In the genomic region with DNA sequence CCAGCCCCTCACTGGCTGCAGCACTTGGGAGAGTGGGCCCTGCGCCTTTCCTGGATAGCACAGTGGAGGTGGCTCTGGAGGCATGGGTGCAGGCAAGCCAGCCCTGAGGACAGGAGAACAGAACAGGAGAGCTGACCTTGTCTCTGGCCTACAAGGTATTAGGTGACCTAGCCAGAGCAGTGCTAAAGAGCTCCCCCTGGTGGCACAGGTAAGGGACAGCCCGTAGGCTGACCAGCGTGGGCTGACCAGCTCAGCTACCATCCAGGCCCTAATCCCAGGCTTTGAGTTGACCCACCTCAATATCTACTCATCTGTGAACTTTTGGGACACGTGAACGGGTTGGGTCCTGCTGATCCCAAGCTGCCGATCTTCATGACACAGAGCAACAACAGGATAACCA, we compare ENCODE assay signal across 9 mouse cellular contexts.
DNase-seq lines count a peak whose midpoint lies in the region; ATAC-seq and TF ChIP-seq lines count a peak whose summit lies in the region.
"Had no signal": no experiment of that assay in that cellular context is flagged by ENCODE, and none has a peak within 500 bp of the region (broad histone marks: within the 10 kb centered on the region; RNA-seq: fewer than 3 reads in every experiment).

No protein-coding gene starts in this region.

- peak; percentile 73 for TF ChIP-seq CTCF in layer of hippocampus, adult 2 months (conservative IDR thresholded peaks at IDR 0.05)
- peak; percentile 77 for TF ChIP-seq CTCF in stomach, postnatal 0 days (IDR thresholded peaks at IDR 0.05; ENCODE audit: low read depth)

- intact Hi-C loops in heart, postnatal 10 days (cut with DNase I) = loop anchor here (5.0 kb wide), 1 partner anchor 239 kb away; no protein-coding TSS in a partner anchor
- intact Hi-C loops in gastrocnemius, postnatal 36 days (cut with DNase I) = no loop called here

- no peak overlapping the region for H3K4me2 ChIP-seq in liver, embryonic 16.5 days (ENCODE audit: low read depth, low read length)
- H3K4me2 ChIP-seq in stomach, postnatal 0 days (replicated peaks; ENCODE audit: low read depth) = no peak overlapping the region
- H3K4me2 ChIP-seq: embryonic facial prominence, embryonic 15.5 days had no signal

- no peaks in the 10 kb centered on the region for H3K4me1 ChIP-seq in liver, embryonic 16.5 days (ENCODE audit: control insufficient read depth, low read depth, low read length)
- no peaks in the 10 kb centered on the region for H3K4me1 ChIP-seq in stomach, postnatal 0 days (replicated peaks; ENCODE audit: control insufficient read depth, insufficient read depth)

- no peak for TF ChIP-seq EP300 in stomach, postnatal 0 days (optimal IDR thresholded peaks at IDR 0.05)

- H3K36me3 ChIP-seq in liver, embryonic 16.5 days (ENCODE audit: control insufficient read depth, insufficient read depth) = no peaks in the 10 kb centered on the region
- H3K36me3 ChIP-seq in stomach, postnatal 0 days (ENCODE audit: control insufficient read depth, insufficient read depth, low read length) = no peaks in the 10 kb centered on the region
- H3K36me3 ChIP-seq: embryonic facial prominence, embryonic 15.5 days had no signal

- H3K9ac ChIP-seq in liver, embryonic 16.5 days (ENCODE audit: low read depth, low read length) = no peak overlapping the region
- no peak overlapping the region for H3K9ac ChIP-seq in stomach, postnatal 0 days (ENCODE audit: low read length)
- H3K9ac ChIP-seq: embryonic facial prominence, embryonic 15.5 days had no signal

- 56% methylated on average over 6 of the region's 6 CpGs for WGBS in liver, embryonic 16.5 days (ENCODE audit: insufficient replicate concordance)
- WGBS in stomach, postnatal 0 days = 62% methylated on average over 6 of the region's 6 CpGs

- no peaks in the 10 kb centered on the region for H3K9me3 ChIP-seq in liver, embryonic 16.5 days (replicated peaks; ENCODE audit: control insufficient read depth, low read length)
- no peaks in the 10 kb centered on the region for H3K9me3 ChIP-seq in stomach, postnatal 0 days (ENCODE audit: control insufficient read depth, low read length)
- H3K9me3 ChIP-seq: embryonic facial prominence, embryonic 15.5 days had no signal

- H3K27me3 ChIP-seq in liver, embryonic 16.5 days (ENCODE audit: control insufficient read depth, insufficient read depth, low read depth, low read length) = no peaks in the 10 kb centered on the region
- no peaks in the 10 kb centered on the region for H3K27me3 ChIP-seq in stomach, postnatal 0 days (ENCODE audit: control insufficient read depth, insufficient read depth, low read length)
- H3K27me3 ChIP-seq: embryonic facial prominence, embryonic 15.5 days had no signal

- ATAC-seq in liver, embryonic 16.5 days (ENCODE audit: low read depth) = peak; percentile 64
- ATAC-seq in stomach, postnatal 0 days (ENCODE audit: low FRiP score, low TSS enrichment) = peak; percentile 79

- H3K4me3 ChIP-seq in layer of hippocampus, adult 2 months = no peak overlapping the region
- no peak overlapping the region for H3K4me3 ChIP-seq in liver, embryonic 16.5 days (ENCODE audit: low read depth, low read length)
- no peak overlapping the region for H3K4me3 ChIP-seq in stomach, postnatal 0 days (ENCODE audit: low read depth, low read length)
- H3K4me3 ChIP-seq: embryonic facial prominence, embryonic 15.5 days had no signal

- H3K27ac ChIP-seq in layer of hippocampus, adult 2 months = no peak overlapping the region
- no peak overlapping the region for H3K27ac ChIP-seq in liver, embryonic 16.5 days (ENCODE audit: low read length)
- no peak overlapping the region for H3K27ac ChIP-seq in stomach, postnatal 0 days (replicated peaks)
- H3K27ac ChIP-seq: embryonic facial prominence, embryonic 15.5 days had no signal

- DNase-seq in layer of hippocampus, adult 2 months (ENCODE audit: low spot score in 2 of 2) = no peak
- DNase-seq in layer of hippocampus, postnatal 25 days (ENCODE audit: extremely low spot score in 1 of 2, low spot score in 1 of 2) = no peak
- peak; percentile 52 for DNase-seq in adrenal gland, postnatal 14 days
- DNase-seq in heart, postnatal 10 days = peak; percentile 31 to 47
- peak; percentile 71 for DNase-seq in stomach, postnatal 0 days (ENCODE audit: low spot score)
- no peak for DNase-seq in yolk sac, embryonic 10.5 days (ENCODE audit: low spot score)
- DNase-seq in gastrocnemius, postnatal 36 days = no peak

Comparison
In these comparisons a context has a peak if more than half of its experiments do, and no peak if none do; other contexts are left out.
1. DNase-seq: peak in adrenal gland, postnatal 14 days (single experiment), heart, postnatal 10 days (2 of 2) and stomach, postnatal 0 days (single experiment); none in layer of hippocampus, adult 2 months (0 of 2), layer of hippocampus, postnatal 25 days (0 of 2), yolk sac, embryonic 10.5 days (single experiment) and gastrocnemius, postnatal 36 days (0 of 2).